Mouse (Mus musculus) neural tube, embryonic 12.5 days (tissue): ENCODE data around the gene Zfyve27. TPM values are rescaled to one million over a fixed set of nuclear protein-coding genes. Genes with fewer than 3 reads are reported as not detected.
A peak's percentile ranks its signal among the peaks of the same experiment; 100 is the strongest.

ENCODE experiments used
- ATAC-seq: fragments of 200-750 bp; cut with Nextera tagmentation; 2 replicates; pipeline ENCODE4 v1.8.0; 2017; ENCODE audit warnings: low read depth, mild to moderate bottlenecking, moderate TSS enrichment, moderate library complexity; ENCODE audit not compliant: low FRiP score
- H3K27ac ChIP-seq: fragments of 300-500 bp; sonication (generic); 2 replicates; pipeline ENCODE4 v1.5.1; 2016
- H3K27me3 ChIP-seq: fragments of 300-500 bp; sonication (generic); replicated peaks from 2 replicates; pipeline ENCODE4 v1.6.1; 2016; ENCODE audit warnings: mild to moderate bottlenecking
- H3K36me3 ChIP-seq: fragments of 300-500 bp; sonication (generic); 2 replicates; pipeline ENCODE4 v1.6.1; 2016; ENCODE audit warnings: mild to moderate bottlenecking
- H3K4me1 ChIP-seq: fragments of 300-500 bp; sonication (generic); 2 replicates; pipeline ENCODE4 v1.6.1; 2016
- H3K4me2 ChIP-seq: fragments of 300-500 bp; sonication (generic); replicated peaks from 2 replicates; pipeline ENCODE4 v1.6.1; 2016; ENCODE audit warnings: mild to moderate bottlenecking
- H3K4me3 ChIP-seq: fragments of 300-500 bp; sonication (generic); 2 replicates; pipeline ENCODE4 v1.5.1; 2016
- H3K9ac ChIP-seq: fragments of 300-500 bp; sonication (generic); 2 replicates; pipeline ENCODE4 v1.6.1; 2016; ENCODE audit warnings: mild to moderate bottlenecking
- H3K9me3 ChIP-seq: fragments of 300-500 bp; sonication (generic); 2 replicates; pipeline ENCODE4 v1.6.1; 2016; ENCODE audit warnings: mild to moderate bottlenecking
- WGBS: fragments of 180-500 bp; shearing (Covaris S2); methylation state at CpG from one replicate; pipeline ENCODE4 v1.1.7; 2016; 5-methylcytosine and 5-hydroxymethylcytosine counted together
- polyA plus RNA-seq: library from polyadenylated mRNA; unstranded; fragments of >200 nt; fragmentation: Nextera tagmentation; extraction: Ambion mirVana; gene quantifications from 2 replicates; pipeline ENCODE4 v1.2.1, GENCODE M21; 2016

Zfyve27 gene
- polyA plus RNA-seq, 1 experiment from 2014 or later = 59.1 TPM

DNA sequence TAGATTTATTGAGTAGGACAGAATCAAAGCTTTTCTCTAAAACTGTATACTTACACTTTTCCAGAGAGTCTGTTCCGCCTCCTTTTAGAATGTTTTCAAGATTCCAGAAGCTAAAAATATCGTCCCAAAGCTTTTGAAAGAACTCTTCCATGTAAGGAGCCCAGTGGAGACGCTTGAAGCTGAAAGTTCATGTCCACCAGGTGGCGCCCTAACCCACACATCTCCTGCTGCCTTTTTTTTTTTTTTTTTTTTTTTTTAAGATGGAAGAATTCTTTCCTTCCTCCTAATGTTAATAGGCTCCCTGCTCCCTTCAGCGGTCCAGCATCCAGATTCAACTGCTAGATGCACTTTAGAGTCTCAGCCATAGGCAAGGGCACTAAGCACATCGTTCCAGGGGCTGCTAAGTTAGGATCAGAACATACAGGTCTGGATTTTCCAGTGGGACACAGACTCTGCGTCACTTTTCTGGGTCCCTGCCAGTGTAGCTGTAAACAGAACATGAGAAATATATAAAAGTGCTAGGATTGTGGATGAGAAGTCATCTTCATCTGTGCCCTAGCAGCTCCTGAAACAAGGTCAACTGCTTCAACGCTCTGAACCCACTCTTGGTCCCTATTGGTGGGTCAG is 19.1 kb upstream of the Zfyve27 start:
- Histone ChIP-seq H3K4me2 (no peak overlapping the region), H3K9me3 (no peaks in the 10 kb centered on the region), H3K4me3 (no peak overlapping the region), H3K27me3 (peaks cover 36% of the 10 kb centered on the region), H3K4me1 (peaks cover 18% of the 10 kb centered on the region), H3K9ac (no peak overlapping the region), H3K36me3 (no peaks in the 10 kb centered on the region), H3K27ac (no peak overlapping the region)
- 31% methylated on average over 8 of the region's 8 CpGs for WGBS
- ATAC-seq = no peak

DNA sequence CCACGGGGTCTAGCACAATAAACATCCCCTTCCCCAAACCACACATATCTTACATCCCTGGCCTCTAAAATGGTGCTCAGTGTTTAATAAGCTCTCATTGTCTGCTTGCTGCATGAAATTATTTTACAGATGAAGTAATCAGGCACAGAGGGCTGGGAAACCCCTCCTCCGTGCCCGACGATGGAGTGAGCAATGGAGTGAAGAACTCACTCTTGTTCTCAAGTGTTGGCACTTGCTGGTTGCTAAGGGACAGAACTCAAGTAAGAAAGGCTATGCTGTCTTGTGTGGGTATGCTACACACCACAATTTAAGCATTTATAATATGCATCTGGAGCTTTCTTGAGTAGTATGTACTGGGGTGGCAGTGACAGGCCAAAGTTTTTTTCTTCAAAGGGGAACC is 18.5 kb upstream of the Zfyve27 start:
- 67% methylated on average over 4 of the region's 4 CpGs for WGBS
- Histone ChIP-seq H3K27ac (no peak overlapping the region), H3K4me1 (peaks cover 18% of the 10 kb centered on the region), H3K9ac (no peak overlapping the region), H3K4me3 (no peak overlapping the region), H3K27me3 (peaks cover 38% of the 10 kb centered on the region), H3K9me3 (no peaks in the 10 kb centered on the region), H3K36me3 (no peaks in the 10 kb centered on the region), H3K4me2 (no peak overlapping the region)
- no peak for ATAC-seq

DNA sequence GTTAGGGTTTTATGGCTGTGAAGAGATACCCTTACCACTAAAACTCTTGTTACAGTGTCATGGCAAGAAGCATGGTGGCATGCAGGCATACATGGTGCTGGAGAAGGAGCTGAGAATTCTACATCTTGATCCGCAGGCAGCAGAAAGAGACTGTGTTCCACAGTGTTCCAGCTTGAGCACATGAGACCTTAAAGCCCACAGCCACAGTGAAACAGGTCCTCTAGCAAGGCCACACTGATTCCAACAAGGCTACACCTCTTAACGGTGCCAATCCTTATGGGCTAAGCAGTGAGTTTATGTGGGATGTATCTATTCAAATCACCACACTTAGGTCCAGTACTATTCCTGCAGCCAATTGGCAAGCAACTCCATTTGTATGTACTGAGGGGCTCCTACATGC is 18.0 kb upstream of the Zfyve27 start:
- peaks cover 38% of the 10 kb centered on the region for H3K27me3 ChIP-seq
- H3K4me1 ChIP-seq = peaks cover 18% of the 10 kb centered on the region
- H3K36me3 ChIP-seq = no peaks in the 10 kb centered on the region
- no peak overlapping the region for H3K4me2 ChIP-seq
- H3K27ac ChIP-seq = no peak overlapping the region
- no peak overlapping the region for H3K4me3 ChIP-seq
- H3K9ac ChIP-seq = no peak overlapping the region
- ATAC-seq = no peak
- WGBS = 92% methylated on average over 2 of the region's 2 CpGs
- no peaks in the 10 kb centered on the region for H3K9me3 ChIP-seq

DNA sequence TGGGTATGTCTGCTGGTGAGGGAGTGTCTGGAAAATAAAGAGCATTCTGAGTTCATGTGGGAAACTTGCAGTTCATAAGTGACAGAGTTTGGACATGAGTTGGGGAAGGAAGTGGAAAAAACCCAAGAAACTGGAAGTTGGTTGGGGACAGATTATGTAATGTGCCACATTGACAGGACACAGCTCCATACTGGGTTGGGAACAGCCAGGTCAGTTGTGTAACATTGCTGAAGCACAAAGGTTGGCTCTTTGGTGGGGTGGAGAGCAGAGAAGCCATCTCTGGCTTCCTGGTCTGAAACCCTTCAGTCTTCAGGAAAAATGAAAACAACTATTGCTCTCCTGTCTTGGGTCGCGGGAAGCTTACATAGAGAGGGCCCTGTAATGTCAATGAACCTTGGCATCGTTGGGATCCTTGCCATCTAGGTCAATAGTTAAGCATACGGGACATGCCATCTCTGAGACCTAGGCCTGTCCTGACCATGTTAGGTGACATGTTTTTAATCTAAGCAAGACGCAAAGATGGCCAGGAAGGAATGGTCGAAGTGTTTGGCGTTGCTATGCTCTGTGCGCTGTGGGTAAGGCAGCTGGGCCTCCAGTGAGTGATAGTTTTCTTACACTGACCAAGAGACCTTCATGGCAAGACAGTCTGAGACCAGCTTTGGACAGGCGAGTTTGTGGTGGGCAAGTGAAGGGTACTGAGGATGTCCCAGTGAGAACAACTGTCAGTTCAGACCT is 17.3 kb upstream of the Zfyve27 start:
- H3K36me3 ChIP-seq = no peaks in the 10 kb centered on the region
- no peak overlapping the region for H3K9ac ChIP-seq
- H3K4me2 ChIP-seq = peak overlapping the region; percentile 82
- ATAC-seq = no peak
- H3K27me3 ChIP-seq = peaks cover 38% of the 10 kb centered on the region
- 92% methylated on average over 9 of the region's 9 CpGs for whole genome bisulfite sequencing
- no peak overlapping the region for H3K27ac ChIP-seq
- no peak overlapping the region for H3K4me3 ChIP-seq
- H3K4me1 ChIP-seq = peaks cover 18% of the 10 kb centered on the region
- H3K9me3 ChIP-seq = no peaks in the 10 kb centered on the region

DNA sequence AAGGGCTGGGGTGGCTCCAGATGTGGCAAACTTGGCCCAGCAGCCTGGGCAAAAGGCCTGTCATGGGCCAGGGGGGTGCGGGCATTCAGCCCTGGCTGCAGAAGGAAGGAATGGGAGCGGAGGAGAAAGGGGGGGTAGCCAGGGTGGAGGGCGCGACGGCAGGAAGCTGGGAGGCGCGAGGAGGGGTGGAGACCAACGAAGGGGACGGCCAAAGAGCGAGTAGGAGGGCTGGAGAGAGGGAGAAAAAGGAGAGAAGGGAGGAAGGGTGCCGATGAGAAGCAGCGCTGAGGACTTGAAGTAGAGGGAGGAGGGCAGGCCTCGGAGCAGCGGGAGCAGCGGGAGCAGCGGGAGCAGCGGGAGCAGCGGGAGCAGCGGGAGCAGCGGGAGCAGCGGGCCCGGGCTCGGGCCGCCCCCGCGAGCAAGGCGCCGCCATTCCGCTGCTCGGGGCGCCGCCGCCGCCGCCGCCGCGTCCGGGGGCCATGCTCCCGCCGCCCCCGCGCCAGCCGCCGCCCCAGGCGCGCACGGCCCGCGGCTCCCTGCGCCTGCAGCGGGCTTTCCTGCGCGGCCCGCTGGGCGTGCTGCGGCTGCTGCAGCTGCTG is 16.5 kb upstream of the Zfyve27 start, which contains the start of gene Marveld1:
Marveld1 (plus strand) TSS at position 231 of the 599 bp plus-strand sequence.
- no peaks in the 10 kb centered on the region for H3K36me3 ChIP-seq
- 0 out of 2 replicates have a peak, but pooled peaks have one; percentile 22 for ATAC-seq
- WGBS = 1% methylated on average over 31 of the region's 57 CpGs
- no peaks in the 10 kb centered on the region for H3K9me3 ChIP-seq
- H3K4me3 ChIP-seq = peak within 1 kb of the TSS; percentile 57
- no peak within 1 kb of the TSS for H3K27ac ChIP-seq
- H3K27me3 ChIP-seq = peaks cover 38% of the 10 kb centered on the region
- peak within 1 kb of the TSS; percentile 71 for H3K9ac ChIP-seq
- peaks cover 18% of the 10 kb centered on the region for H3K4me1 ChIP-seq
- H3K4me2 ChIP-seq = peak within 1 kb of the TSS; percentile 82

DNA sequence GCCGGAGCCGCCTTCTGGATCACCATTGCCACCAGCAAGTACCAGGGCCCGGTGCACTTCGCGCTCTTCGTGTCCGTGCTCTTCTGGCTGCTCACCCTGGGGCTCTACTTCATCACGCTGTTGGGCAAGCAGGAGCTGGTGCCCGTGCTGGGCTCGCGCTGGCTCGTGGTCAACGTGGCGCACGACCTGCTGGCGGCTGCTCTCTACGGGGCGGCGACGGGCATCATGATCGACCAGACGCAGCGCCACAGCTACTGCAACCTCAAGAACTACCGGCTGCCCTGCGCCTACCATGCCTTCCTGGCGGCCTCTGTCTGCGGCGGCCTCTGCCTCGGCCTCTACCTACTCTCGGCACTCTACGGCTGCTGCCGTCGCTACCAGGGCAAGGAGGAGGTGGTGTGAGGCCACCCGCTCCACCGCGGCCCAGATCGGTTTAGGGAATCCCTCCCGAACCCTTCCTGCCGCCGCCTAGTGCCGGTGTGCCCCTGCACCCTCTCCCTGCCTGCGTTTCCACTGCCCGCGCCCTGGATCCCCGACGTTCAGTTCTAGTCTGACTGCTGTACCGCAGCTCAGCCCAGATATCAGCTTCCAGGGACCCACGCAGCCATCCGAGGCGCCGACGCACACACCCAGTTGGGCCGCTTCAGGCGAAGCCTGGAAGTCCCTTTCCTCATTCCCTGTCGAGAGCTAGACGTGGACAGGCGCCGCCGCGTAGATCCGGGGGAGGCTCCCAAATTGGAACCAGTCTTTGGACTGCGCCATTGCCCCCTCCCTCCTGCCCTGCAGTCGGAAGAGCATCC is 15.8 kb upstream of the Zfyve27 start:
- Histone ChIP-seq H3K9me3 (no peaks in the 10 kb centered on the region), H3K27ac (no peak overlapping the region), H3K4me3 (peak overlapping the region; percentile 57), H3K9ac (peak overlapping the region; percentile 71), H3K27me3 (peaks cover 38% of the 10 kb centered on the region), H3K4me2 (peak overlapping the region; percentile 82), H3K4me1 (peaks cover 18% of the 10 kb centered on the region), H3K36me3 (no peaks in the 10 kb centered on the region)
- WGBS = under 1% methylated on average over 63 of the region's 63 CpGs
- peak; percentile 30 for ATAC-seq

DNA sequence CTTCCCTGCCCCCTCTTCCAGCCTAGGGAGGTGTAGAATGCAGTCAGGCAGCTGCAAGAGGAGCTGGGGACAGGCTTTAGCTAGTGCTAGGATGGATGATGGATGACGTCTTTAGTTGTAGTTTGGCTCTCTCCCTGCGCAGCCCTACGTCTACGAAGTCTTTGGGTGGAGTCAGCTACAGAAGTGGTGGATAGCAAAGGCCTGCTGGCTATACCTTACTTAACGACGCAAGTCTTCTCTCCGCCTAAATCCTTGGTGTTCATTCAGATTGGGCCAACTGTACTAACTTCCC is 15.2 kb upstream of the Zfyve27 start:
- Histone ChIP-seq H3K4me2 (peak overlapping the region; percentile 82), H3K27ac (no peak overlapping the region), H3K9ac (peak overlapping the region; percentile 71), H3K27me3 (peaks cover 38% of the 10 kb centered on the region), H3K4me1 (peaks cover 18% of the 10 kb centered on the region), H3K4me3 (peak overlapping the region; percentile 57), H3K9me3 (no peaks in the 10 kb centered on the region), H3K36me3 (no peaks in the 10 kb centered on the region)
- 0 out of 2 replicates have a peak, but pooled peaks have one; percentile 41 for ATAC-seq
- 23% methylated on average over 7 of the region's 7 CpGs for WGBS

DNA sequence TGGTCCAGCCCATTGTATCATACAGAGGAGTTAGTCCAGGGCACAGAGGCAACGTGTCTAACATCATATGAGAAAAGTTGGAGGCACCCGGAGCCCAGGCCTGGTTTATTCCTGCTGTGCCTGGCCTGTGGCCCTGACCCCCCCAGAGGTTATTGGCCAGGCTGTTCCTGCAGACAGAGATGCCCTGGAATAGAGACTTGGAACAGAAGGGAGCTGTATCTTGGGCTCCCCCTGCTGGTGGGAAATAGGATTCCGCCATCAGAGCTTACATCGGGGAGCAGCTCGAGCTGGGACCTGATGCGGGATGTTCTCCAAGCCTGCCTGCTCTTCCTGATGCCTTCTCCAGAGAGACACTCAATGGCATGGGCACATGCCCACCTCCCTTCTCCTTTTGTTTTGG is 11.8 kb upstream of the Zfyve27 start:
- Histone ChIP-seq H3K27ac (no peak overlapping the region), H3K36me3 (no peaks in the 10 kb centered on the region), H3K9ac (no peak overlapping the region), H3K27me3 (peaks cover 24% of the 10 kb centered on the region), H3K4me1 (peaks cover 17% of the 10 kb centered on the region), H3K9me3 (no peaks in the 10 kb centered on the region), H3K4me2 (no peak overlapping the region), H3K4me3 (no peak overlapping the region; the same call in 1 of the 2 replicates)
- no peak for ATAC-seq
- 4% methylated on average over 6 of the region's 6 CpGs for WGBS

DNA sequence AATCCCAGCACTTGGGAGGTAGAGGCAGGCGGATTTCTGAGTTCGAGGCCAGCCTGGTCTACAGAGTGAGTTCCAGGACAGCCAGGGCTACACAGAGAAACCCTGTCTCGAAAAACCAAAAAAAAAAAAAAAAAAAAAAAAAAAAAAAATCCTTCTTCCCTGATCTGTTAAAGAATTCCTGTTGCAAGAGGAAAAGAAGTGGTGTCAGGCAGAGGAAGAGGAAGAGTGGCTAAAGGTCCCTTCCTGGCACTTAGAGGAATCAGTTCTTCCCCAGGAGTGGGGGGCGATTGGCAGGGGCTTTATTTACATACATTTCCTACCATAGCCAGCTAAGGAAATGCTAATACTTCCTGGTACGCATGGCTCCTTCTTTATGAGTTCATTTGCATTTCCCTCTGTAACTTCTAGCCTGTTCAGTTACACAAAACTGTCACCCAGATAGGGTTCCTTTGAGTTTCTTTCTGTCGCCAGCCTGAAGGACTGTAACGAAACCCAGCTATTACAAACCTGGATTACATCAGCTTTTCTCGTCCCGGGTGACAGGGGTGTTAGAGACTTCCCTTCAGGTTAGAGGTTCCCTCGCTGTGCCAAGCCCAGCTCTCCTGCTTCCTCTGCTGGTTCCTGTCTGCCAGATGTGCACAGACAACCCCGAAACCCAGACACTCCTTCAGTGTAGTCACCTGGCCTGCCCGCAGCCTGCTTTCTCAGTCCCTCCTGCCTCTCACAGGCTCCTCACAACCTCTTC is 6.1 kb upstream of the Zfyve27 start:
- Histone ChIP-seq H3K27ac (no peak overlapping the region), H3K36me3 (no peaks in the 10 kb centered on the region), H3K9ac (no peak overlapping the region), H3K9me3 (no peaks in the 10 kb centered on the region), H3K27me3 (no peaks in the 10 kb centered on the region), H3K4me3 (no peak overlapping the region), H3K4me1 (no peaks in the 10 kb centered on the region), H3K4me2 (no peak overlapping the region)
- ATAC-seq = no peak
- WGBS = 83% methylated on average over 12 of the region's 12 CpGs

DNA sequence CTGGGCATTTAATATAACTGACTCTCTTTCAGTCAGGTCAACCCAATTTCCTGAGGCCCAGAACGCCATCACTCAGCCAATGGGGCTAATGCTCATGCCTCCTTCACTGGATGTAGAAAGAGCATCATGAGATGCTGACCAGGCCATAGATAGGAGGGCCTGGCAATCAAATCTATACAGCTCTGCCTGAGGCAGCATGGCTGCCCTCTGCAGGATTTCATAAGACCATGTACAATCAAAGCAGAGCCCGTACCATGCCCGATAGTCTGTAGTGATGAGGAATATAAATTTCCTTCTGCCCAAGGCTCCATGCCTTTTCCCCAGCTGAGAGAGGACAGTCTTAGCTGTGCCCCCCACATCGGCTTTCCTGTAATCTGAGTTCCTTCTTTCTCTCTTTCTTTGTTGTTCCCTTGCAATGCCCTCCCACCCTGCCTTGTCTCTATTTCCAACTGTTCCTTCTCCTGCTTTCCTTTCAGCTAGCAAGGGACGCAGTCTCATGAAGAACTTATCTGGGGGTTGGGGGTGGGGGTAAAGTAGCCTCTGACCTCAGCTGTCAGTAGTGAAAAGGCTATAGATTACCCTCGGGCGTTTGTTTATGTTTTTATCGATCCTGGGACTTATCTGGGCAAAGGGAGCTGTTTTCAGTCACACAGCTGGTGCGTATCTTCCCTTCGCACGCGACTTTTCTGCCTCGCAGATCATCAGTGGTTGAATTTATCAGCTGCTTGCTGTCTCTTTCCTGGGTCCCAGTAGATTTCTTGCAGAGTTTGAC is 5.3 kb upstream of the Zfyve27 start:
- Histone ChIP-seq H3K9me3 (no peaks in the 10 kb centered on the region), H3K4me1 (no peaks in the 10 kb centered on the region), H3K4me3 (no peak overlapping the region), H3K36me3 (no peaks in the 10 kb centered on the region), H3K27me3 (no peaks in the 10 kb centered on the region), H3K27ac (no peak overlapping the region), H3K4me2 (no peak overlapping the region), H3K9ac (no peak overlapping the region)
- no peak for ATAC-seq
- 70% methylated on average over 13 of the region's 13 CpGs for WGBS

DNA sequence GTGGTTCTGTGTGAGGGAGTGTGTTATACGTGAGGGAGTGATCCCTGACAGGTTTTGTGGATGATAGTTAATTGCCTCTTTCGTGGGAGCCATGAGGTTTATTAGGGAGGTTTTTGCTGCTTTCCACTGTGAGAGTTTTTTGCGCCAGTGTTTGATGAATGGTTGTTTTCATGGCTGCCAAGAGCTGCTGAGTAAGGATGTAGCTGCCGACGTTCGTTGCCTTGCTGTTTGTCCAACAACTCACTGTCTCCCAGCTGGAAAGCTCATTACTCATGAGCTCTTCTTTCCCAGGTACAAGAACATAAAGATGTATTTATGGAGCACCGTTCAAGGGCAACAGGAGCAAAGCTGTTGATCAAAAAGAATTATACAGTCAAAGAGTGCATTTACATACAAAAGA is 437 bp downstream of the Zfyve27 start:
- H3K4me3 ChIP-seq = no peak overlapping the region
- no peak overlapping the region for H3K9ac ChIP-seq
- no peaks in the 10 kb centered on the region for H3K9me3 ChIP-seq
- H3K4me1 ChIP-seq = peaks cover 6% of the 10 kb centered on the region; the same call in 1 of the 2 replicates
- peaks cover 19% of the 10 kb centered on the region for H3K27me3 ChIP-seq
- ATAC-seq = no peak
- H3K27ac ChIP-seq = no peak overlapping the region
- 29% methylated on average over 7 of the region's 7 CpGs for WGBS
- no peaks in the 10 kb centered on the region for H3K36me3 ChIP-seq
- no peak overlapping the region for H3K4me2 ChIP-seq
